Mouse (Mus musculus): ENCODE results near the gene BC051019. TPM values are rescaled to one million over a fixed set of nuclear protein-coding genes. Genes with fewer than 3 reads are reported as not detected.

Gene BC051019
- polyA plus RNA-seq (2015; fragmentation: Illumina TruSeq; extraction: RNeasy Lipid Tissue Mini Kit (QIAGEN cat#74804); ENCODE audit: insufficient read depth, low replicate concordance): 0.14 TPM

DNA sequence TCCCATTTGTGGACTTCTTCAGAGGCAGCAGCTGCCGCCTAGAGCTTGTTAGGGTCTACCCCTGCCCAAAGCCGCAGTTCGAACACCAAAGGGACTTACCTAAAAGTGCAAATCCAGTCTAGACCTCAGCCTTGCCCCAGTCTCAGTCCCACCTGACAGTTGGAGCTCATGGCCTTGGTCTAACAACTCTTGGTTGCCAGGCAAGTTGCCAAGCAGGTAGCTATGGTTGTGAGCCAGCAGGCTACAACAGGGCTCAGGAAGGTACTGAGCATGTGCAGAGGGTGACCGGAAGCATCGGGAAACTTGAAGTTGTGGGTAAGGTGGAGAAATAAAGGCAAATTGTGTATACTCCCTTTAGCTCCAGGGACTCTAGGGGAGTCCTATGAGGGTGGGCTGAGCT is at the start of gene BC051019:
Gene BC051019, minus strand, starts transcription at position 154 of the 400 bp plus-strand sequence.

DNA sequence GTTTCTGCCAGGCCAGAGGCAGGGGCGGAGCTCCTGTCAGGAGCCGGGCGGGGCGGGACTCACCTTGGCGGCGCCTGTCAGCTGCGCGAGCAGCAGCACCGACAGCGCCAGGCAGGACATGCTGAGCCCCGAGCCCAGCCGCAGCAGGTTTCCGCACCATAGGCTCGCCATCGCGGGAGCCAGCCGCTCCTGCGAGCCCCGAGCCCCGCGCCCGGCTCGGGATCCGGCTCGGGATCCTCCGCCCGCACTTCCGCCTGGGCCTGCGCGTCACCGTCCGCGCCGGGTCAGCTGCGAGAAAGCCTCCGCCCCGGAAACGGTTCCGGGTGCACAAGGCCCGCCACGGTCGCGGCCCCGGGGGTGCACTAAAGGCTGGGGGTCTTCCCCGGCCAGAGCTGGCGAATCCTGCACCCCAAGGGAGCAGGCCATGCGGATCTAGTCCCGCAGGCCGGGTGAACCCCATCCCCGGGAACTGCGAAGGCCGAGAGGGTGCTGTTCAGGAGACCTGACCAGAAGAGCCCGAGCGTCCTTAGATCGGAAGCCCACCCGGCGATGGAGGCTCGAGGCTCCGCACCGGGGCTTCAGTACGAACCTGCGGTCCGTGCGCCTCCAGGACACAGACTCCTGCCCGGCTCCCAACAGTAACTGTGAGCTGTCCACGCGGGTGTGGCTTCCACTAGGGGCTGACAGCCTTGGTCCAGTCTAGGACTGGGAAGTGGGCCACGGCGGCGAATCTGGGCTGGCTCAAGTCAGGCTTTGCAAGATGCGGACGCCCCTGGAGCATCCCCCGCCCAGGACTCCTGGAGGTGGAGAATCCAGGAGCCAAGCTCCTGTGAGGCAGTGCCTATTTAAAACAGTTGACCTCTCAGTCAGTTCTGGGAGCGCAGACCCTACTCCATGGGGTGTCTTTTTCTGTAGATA is 28.6 kb upstream of the BC051019 start, which contains the start of gene Tmem9b:
Gene Tmem9b, minus strand, starts transcription at position 868 of the 918 bp plus-strand sequence.

DNA sequence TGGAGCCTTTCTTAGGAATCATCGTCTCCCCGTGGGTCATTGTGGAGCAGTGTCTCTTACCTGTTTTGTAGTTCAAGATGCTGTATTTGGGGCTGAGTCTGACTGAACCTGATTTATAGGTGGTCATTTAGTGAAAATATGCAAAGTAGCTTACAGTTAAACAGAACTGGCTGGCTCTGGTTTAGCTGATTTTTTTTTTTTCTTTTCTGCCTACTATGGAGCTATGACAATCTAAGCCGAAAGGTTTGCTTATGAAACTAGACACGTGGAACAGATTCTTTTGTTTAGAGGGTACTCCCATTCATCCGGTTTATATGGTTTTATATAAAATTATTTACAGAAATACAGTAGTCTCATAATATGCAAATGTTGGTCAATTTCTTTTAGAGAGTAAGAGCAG is 8.0 kb upstream of the BC051019 start, which contains the start of gene Ascl3:
Gene Ascl3, minus strand, starts transcription at position 101 of the 400 bp plus-strand sequence.

DNA sequence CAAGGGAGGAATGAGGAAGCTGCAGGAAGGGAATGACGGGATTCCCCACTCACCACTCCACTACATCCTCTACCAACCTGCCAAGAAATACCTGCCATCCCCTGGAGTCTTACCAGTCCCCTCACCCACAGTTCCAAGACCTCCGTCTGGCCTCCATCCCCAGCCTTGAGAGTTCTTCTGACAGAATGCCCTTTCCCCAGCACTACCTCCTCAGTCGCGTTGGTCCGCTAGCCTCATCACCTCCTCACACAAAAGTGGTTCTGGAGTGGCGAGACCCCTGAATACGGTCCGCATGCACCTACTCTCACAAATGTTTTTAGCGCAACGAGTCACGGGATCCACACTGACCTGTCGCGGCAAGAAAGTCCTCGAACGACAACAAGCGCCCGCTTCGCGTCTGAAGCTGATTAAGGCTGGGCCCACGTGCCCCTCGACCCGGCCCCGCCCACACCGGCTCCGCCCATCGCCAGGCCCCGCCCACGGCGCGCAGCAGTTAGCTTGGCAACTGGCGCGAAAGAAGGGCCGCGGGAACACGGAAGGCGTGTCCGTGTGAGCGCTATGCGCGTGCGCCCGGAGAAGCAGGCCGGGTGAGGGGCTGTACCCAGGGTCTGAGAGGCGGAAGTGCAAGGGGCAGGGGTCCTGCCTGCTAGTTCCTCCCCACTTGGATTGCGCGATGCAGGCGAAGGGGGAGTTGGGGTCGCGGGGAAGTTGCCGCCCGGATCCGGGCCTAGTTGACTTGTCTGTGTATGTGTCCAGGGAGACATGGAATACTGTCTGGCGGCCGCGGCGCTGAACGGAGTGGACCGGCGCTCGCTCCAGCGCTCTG is 20.2 kb downstream of the BC051019 start, which contains the start of the genes St5 and Akip1:
Gene St5, minus strand, starts transcription at position 416 of the 826 bp plus-strand sequence.
Gene Akip1, plus strand, starts transcription at position 501 of the 826 bp plus-strand sequence.

Other genes with a start within 250 kb of the BC051019 start
- 0.04 TPM for gene Trim66, start 215.7 kb downstream of the BC051019 start, polyA plus RNA-seq (2015; fragmentation: Illumina TruSeq; extraction: RNeasy Lipid Tissue Mini Kit (QIAGEN cat#74804); ENCODE audit: insufficient read depth, low replicate concordance)
- gene Rpl27a, start 204.7 kb downstream of the BC051019 start, polyA plus RNA-seq (2015; fragmentation: Illumina TruSeq; extraction: RNeasy Lipid Tissue Mini Kit (QIAGEN cat#74804); ENCODE audit: insufficient read depth, low replicate concordance): 813 TPM
- gene St5, start 20.2 kb downstream of the BC051019 start, polyA plus RNA-seq (2015; fragmentation: Illumina TruSeq; extraction: RNeasy Lipid Tissue Mini Kit (QIAGEN cat#74804); ENCODE audit: insufficient read depth, low replicate concordance): 36.0 TPM
- 19.3 TPM for gene Akip1, start 20.2 kb downstream of the BC051019 start, polyA plus RNA-seq (2015; fragmentation: Illumina TruSeq; extraction: RNeasy Lipid Tissue Mini Kit (QIAGEN cat#74804); ENCODE audit: insufficient read depth, low replicate concordance)
- gene Ascl3, start 7.9 kb upstream of the BC051019 start, polyA plus RNA-seq (2015; fragmentation: Illumina TruSeq; extraction: RNeasy Lipid Tissue Mini Kit (QIAGEN cat#74804); ENCODE audit: insufficient read depth, low replicate concordance): not detected
- 60.7 TPM for gene Tmem9b, start 29.0 kb upstream of the BC051019 start, polyA plus RNA-seq (2015; fragmentation: Illumina TruSeq; extraction: RNeasy Lipid Tissue Mini Kit (QIAGEN cat#74804); ENCODE audit: insufficient read depth, low replicate concordance)
- 0.57 TPM for gene Nrip3, start 58.2 kb upstream of the BC051019 start, polyA plus RNA-seq (2015; fragmentation: Illumina TruSeq; extraction: RNeasy Lipid Tissue Mini Kit (QIAGEN cat#74804); ENCODE audit: insufficient read depth, low replicate concordance)
- 0.26 TPM for gene Scube2, start 141.8 kb upstream of the BC051019 start, polyA plus RNA-seq (2015; fragmentation: Illumina TruSeq; extraction: RNeasy Lipid Tissue Mini Kit (QIAGEN cat#74804); ENCODE audit: insufficient read depth, low replicate concordance)
- gene Dennd5a, start 236.6 kb upstream of the BC051019 start, polyA plus RNA-seq (2015; fragmentation: Illumina TruSeq; extraction: RNeasy Lipid Tissue Mini Kit (QIAGEN cat#74804); ENCODE audit: insufficient read depth, low replicate concordance): 81.7 TPM

All from spleen, adult 10 weeks (tissue).